Mouse (Mus musculus): ENCODE results near the gene Itpr1.
"Not testable (repeated sequence)": the region's sequence is repeated elsewhere in the genome, so short reads cannot be mapped to it uniquely, and the experiment has no call there.

The Itpr1 gene

DNA sequence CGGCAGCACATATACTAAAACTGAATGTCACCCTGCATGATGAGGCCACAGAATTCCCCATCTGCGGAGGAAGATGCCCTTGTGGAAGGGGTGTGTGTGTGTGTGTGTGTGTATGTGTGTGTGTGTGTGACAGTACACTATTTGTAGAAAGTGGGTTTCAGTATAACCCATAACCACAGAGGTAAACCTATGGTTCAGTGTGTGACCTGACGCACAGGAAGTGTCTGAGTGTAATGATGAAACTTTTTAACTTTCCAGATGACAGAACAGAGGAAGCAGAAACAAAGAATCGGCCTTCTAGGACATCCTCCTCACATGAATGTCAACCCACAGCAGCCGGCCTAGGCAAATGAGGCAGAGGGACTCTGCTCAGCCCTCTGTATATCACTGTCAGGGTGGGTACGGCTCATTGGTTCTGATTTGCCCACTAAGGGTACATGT, 336.6 kb downstream of the Itpr1 start:
- DNase-seq (ENCODE audit: low spot score), result no peak

DNA sequence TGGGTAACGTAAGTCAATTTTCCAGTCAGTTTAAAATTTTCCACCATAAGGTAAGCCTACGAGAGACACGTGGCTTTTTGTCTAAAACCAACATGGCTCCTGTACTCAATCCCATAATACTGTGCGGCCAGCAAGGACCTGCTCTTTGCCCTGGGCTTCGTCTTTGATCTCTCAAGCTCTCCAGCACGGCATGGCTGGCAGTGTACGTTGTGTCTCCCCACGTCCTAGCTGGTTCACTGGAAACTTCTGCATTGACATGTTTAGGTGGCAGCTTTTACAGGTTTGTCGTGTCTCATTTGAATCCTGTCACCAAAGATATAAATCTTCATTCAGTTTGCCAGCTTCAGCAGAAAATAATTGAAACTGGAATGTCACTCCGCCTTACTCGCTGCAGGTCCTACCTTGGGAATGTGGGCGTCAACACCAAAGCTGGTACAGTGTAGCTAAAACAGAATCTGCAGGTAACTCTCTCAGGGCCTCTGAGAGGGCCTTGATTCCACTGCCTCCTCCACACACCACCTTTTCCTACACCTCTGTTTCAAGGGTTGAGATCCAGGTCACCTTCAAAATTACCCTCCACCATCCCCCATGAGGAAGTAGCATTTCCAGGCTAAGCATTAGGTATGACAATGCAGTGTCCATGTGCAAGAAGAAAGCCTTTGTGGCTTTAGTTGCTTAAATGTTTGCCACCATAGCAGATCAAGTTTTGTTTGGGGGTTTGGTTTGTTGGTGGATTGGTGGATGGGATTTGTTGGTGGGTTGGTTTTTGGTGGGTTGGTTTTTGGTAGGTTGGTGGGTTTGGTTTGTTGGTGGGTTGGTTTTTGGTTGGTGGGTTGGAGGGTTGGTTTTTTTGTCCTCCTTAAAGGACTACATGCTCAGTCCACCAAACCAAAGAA, 339.1 kb downstream of the Itpr1 start:
- no peak for DNase-seq (ENCODE audit: low spot score)

DNA sequence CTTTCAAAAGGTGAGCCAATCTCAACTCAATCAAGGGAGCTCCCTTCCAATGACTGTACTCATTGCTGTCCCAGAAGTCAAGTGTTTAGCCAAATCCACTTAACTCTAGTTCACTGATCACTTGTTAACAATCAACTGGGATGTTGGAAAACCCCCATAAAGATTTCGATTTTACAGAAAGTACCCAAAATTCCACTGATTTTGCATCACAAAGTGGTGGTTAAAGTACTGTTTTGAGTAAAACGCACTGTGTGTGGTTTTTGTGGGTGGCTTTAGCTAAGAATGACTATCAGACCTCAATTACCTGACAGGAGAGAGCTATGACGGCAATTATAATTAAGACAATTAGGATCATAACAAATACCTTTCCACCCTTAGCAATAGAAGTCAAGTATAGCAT, 340.1 kb downstream of the Itpr1 start:
- DNase-seq (ENCODE audit: low spot score), result no peak

DNA sequence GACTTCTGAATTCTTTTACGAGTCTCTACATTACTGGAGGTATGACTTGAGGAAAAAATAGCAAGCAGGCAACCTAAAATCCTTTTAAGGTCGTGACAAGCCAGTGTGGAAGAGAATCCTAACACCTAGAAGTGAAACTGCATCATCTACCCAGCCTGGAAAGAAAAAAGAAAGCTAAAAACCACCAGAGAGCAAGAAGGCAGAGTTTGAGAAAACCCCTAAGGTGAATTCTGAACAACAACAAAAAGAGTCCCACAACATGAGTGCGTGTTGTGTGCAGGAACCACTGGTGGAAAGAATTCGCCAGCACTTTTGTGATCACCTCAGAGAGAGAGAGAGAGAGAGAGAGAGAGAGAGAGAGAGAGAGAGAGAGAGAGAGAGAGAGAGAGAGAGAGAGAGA, 340.6 kb downstream of the Itpr1 start:
- DNase-seq (ENCODE audit: low spot score), result no peak

DNA sequence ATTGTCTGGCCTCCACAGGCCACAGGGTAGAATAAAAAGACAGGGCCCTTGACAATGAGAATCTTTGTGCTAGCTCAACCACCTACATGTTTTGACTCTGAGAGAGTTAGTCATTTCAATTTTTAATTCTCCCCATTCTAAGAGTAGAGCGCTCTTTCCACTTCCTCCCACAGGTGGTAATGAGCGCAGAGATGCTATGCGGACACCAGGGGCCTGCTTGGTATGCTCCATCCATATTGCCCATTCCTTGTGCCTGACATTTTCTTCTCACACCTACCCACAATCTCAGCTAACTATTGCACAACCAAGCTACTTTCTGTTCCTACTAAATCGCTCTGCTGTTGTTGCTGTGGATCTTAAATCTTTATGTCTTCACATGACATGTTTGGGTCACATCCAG, 341.5 kb downstream of the Itpr1 start:
- no peak for DNase-seq (ENCODE audit: low spot score)

DNA sequence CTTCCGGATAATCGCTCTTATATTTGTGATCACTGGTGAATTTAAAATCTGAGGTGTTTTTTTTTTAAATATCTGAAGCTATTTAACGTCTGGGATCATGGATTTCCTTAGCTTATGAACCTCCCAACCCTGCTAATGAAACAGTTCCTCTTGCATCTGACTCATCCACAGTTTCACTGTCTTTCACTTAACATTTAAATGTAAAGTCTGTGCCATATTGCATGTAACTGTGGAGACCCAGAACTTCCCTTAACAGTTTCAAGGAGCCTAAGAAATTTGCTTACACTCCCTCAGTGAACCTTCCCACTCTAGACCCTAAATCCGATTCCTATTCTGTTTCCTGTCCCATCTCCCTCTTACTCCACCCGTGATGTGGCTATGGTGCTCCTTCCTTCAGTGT, 342.0 kb downstream of the Itpr1 start:
- DNase-seq (ENCODE audit: low spot score), result no peak

DNA sequence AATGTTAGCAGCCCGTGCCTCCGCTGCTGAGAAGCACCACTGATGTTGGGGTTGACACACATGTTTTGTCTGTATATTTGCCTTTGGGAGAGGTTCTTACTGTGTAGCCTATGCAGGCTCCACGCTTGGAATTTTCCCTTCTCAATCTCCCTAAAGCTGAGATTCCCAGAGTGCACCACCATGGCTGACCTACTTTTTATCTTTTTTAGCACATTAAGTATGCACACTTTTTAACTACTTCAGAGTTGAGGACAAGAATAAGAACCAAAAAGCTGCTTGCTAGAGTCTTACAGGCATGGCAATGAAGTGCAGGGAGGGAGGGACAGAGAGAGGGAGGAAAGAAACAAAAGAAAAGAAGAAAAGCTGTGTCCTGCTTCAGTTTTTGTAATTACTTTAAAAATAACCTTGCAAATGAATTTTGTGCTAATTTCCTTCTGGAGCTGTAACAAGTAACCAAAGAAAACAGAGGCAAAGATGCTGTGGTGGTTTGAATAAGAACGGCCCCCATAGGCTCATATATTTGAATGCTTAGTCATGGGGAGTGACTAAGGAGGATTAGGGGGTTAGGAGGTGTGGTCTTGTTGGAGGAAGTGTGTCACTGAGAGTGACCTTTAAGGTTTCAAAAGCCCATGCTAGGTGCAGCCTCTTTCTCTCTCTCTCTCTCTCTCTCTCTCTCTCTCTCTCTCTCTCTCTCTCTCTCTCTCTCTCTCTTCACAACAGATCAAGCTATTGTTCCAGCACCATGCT, 344.9 kb downstream of the Itpr1 start:
- DNase-seq (ENCODE audit: low spot score), result no peak

DNA sequence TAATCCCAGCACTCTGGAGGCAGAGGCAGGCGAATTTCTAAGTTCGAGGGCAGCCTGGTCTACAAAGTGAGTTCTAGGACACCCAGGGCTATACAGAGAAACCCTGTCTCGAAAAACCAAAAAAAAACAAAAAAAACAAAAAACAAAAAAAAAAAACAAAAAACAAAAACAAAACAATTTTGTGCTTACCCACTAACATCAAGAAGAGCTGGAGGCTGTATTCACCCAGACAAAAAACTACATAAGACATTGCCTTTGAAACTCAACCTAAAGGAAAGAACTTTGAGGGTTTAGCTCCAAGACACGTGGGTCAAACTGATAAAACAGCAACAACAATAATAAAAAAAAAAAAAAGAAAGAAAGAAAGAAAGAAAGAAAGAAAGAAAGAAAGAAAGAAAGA, 346.3 kb downstream of the Itpr1 start:
- not testable (repeated sequence) for DNase-seq (ENCODE audit: low spot score)

DNA sequence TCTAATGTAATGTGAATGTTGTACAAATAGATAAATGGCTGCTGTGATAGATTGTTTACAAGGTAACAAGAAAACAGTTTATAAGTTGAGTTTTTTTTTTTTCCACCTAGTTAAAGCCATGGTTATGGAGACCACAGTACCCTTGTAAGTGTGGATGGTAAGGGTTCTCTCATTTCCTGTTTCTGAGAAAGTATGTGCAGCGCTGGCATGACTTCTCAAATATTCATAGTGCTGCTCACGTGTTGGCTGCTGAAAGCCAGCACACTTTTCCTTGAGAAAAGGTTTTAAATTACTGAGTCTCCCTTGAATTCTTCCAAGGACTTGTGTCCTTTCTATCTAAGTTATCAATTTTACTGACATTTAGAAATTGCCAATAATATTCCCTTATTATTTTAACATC, 350.1 kb downstream of the Itpr1 start:
- DNase-seq (ENCODE audit: low spot score), result no peak

DNA sequence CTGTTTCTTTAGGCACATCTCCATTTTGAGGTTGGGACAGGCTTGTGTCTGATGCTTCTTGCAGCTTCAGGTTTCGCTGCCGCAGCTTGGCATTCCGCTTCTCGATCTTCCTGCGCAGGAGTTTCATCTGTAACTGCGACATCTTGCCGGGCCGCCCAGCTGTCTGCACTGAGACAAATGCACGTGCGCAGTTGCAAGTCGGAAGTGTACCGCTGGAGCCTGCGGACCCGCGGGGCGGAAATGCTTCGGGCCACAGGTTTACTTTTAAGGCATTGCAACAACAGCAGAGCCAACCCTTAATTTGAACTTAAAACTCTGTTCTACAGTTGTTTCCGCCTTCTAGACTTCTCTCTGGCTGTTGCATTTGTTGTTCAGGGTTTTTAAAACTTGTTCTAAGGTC, 352.6 kb downstream of the Itpr1 start:
- DNase-seq (ENCODE audit: low spot score), result not testable (repeated sequence)

DNA sequence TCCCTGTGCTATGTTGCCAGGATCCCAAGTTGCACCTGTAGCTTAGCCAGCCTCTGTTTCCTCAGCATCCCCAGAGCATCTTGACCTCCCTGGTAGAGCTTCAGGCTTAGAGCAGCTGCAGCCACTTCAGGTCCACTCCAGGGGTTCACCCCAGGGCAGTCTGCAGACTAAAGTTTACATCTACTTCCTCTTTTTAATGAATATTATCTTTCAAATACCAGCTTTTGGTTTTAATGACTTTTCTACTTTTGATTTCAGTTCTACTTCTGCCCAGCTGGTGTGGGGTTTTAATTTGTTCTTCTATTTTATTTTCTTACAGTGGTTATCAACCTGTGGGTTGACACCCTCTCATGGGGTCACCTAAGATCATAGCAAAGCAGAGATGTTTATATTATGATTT, 353.7 kb downstream of the Itpr1 start:
- DNase-seq (ENCODE audit: low spot score), result no peak

DNA sequence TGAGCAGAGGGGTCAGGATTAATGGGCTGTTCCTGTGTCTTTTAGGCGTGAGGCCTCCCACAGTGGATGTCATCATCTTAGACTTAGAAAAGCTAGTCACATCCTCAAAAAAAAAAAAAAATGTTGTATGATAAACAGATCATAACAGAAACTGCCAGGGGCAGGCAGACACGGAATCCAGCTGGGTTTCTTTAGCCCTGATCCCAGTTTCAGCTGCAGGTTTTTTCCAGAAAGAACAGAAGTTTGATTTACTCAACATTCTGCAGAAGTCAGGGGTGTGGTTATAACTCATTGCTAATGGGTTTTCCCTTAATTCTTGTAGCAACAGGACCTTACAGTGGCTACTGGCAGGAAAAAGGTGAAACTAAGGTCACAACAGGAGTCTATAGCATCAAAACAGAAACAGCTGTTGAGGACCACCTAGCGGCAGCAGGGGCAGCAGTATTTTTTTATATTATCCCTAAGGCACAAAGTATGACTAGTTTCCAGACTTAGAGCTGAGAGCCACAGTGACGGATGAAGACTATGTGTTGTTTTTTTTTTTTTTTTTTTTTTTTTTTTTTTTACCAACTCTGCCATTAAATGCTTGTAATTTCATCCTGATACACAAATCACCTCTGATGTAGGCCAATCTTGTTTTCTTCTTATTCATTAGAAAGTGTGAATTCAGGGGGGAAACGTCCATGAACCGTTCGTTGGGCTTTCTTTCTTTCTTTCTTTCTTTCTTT, 356.7 kb downstream of the Itpr1 start:
- peak; percentile 25 for DNase-seq (ENCODE audit: low spot score)

DNA sequence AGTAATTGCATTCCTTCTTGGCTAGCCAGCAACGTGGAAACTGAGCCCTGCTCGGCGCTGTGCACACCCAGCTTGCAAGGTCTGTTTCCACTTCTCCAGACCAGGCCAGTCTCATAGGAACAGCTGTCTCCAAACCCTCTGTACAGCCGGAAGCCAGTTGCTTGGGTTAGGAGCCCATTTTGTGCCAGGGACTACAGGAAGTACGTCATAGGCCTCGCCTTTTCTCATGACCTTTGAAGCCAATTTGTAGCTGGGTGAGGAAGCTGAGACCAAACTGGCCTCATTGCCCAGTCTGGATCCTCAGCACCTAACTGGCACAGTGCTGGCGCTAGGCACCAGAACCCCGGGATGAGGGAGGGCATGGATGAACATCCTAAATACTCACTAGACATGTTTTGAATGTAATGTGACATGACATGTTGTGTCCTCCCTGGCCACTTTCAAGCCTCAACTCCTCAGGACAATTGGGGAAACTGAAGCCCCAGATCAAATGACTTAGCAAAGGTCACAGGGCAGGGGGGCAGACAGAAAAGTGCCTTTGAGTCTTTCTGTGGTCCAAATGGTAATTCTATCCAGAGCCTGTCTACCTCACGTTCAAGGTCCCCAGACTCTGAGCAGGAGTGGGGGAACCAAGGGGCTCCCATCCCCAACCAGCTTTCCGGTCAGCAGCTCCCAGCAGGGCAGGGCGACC, 357.6 kb downstream of the Itpr1 start:
- peak; percentile 33 for DNase-seq (ENCODE audit: low spot score)

DNA sequence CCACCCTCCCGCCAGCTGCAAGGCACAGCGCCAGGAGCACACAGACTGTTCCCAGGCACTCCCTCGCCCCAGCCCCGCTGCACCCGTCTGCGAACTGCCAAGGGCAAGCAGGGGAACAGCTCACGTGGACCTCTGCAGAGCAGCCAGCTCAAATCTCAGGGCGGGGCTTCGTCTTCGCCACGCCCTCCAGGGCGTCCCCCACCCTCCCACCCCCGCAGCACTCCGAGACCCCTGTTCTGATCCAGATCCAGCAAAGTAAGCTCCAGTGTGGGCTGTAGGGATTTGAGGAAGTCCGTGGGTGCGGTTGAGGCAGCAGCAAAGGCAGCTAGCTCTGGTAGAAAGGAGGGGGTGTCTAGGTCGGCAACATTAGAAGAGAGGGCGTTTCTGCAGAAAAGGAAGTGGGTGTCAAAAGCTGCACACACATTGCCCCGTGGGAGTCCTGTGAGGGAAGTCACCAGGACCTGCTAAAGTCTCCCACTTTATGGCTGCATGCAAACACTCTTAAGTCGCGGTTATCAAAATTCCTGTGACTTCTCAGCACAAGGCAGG, 358.2 kb downstream of the Itpr1 start:
- DNase-seq (ENCODE audit: low spot score), result peak; percentile 90

DNA sequence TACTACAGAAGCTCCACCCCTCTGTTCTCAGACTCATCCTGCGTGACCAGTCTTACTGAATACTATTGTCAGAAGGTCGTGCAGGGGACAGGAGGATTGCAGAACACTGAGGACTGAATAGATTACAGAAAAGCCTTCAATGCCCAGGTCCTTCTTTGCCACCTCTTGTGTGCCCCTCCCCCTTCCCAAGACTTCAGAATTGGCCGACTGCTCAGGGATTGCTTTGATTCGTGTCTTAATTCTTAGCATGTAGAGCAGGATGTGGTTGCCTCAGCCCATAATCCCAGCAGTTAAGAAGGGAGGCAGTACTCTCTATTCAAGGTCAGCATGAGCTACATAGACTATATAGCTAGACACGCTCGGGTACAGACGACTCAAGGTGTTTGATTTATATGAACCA, 359.8 kb downstream of the Itpr1 start:
- no peak for DNase-seq (ENCODE audit: low spot score)

DNA sequence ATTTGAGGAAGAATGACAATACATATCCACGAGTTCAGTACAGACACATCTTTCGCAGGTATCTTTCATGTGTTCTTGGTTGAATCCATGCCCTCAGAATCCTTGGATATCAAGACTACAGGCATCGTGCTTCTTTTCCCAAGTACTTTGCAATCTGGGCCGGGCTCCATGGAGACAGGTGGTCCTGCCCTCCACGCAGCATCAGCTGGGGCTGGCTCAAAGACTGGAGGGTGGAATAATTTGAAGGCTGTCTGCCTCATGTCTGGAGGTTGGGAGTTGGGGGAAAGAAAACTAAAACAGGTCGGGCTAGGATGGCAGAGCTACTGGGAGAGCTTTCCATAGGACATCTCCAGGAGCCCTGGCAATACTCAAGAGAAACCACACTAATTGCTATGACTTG, 364.2 kb downstream of the Itpr1 start:
- DNase-seq (ENCODE audit: low spot score), result no peak

DNA sequence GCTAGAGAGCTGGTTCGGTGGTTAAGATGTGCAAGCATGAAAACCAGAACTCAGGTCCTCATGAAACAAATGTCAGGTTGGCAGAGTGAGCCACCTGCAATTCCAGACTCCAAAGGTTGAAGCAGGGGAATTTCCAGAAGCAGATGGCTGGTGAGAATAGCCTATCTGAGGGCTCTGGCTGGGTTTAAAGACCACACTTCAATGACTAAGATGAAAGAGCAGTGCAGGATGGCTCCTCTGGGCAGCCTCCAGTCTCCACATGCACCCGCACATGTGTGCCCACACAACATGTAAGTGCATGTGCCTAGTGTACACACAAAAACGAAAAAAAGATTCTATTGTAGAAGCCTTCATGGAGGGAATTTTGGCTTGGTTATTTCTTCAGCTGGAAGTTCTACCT, 375.5 kb downstream of the Itpr1 start:
- DNase-seq (ENCODE audit: low spot score), result no peak

DNA sequence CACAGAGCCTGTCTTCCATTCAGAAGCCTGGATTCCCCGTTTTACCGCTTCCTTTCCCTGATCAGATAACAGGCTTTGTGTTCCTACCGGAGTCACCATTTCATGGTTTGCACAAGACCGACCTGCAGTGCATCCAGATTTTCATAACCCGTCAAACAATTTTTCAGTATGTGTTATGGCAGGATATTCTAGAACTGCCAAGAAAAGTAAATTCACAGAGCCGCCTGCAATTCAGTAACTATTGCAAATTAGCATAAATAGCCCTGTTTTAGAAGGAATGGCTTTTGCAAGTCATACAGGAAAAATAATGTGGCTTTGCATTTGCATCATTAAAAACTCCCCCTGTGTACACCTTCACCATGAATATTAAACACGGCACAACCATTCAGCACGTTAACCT, 379.3 kb downstream of the Itpr1 start:
- no peak for DNase-seq (ENCODE audit: low spot score)

DNA sequence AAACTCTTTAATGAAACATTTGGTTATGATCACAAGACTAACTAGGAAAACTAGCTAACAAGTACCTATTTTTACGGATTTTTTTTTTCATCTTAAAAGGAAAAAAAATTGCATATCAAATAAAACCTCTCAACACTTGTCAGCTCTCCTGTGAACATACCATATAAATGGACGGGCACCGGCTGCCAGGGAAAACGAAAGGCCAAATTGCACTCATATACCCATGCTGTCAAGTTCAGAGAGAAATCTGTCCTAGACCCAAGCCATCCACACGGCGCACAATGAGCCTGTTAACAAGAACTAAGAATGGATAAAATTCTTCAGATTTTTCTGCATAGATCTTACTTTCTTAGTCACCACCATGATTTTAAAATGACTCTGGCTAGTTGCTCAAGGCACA, 379.7 kb downstream of the Itpr1 start:
- no peak for DNase-seq (ENCODE audit: low spot score)

DNA sequence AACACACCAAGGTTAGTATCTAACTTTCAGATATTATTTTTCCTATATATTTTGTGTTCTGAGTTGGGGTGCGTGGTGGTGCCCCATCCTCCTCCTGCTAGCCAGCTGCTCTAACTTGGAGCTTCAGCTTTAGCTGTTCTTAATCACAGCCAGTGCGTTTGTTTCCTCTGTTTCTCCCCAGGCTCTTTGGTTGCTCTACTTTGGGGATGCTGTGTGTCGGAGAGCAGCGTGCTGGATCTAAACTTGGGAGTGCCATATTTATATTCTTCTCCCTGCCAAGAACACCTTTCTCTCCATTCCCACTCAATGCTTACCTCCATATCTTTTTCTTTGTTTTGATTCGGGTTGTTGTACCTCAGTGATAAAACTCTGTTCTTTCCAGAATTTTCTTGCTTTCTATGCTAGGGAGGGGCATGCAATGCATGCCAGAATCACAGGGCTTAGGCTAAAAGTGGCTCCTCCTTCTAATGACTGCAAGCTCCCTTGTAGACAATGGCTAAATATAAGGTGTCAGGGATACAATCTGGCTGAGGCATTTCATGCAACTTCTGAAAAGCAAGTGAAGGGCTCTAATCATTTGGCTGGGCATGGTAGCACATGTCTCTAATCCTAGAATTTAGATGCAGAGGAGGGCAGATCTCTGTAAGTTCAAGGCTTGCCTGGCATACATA, 381.4 kb downstream of the Itpr1 start:
- DNase-seq (ENCODE audit: low spot score), result no peak

DNA sequence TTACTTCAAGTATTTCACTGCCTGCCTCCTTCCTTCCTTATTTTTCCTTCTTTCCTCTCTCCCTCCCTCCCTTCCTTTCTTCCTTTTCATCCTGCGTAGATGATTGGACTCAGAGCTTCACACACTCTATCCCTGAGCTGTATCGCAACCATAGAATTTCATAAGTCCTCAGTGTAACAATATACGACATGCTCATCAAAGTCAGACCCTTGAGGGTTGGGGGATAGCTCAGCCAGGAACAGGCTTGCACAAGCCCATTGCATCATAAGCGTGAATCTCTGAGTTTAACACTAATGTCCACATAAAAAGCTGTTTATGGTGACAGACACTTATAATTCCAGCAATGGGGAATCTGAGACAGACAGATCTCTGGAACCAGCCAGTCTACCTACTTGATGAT, 385.8 kb downstream of the Itpr1 start:
- no peak for DNase-seq (ENCODE audit: low spot score)

Measured in urinary bladder, postnatal 14 days (tissue).